Mouse (Mus musculus) brain, embryonic 14.5 days (tissue): Measurements from ENCODE around the gene Cks2.

Source experiments
- CTCF ChIP-seq: fragments of 200-500 bp; IDR thresholded peaks from 2 replicates; pipeline ENCODE4 v1.5.1; 2012; ENCODE audit warnings: inconsistent platforms, mild to moderate bottlenecking, moderate library complexity, borderline replicate concordance; ENCODE audit not compliant: insufficient read depth, insufficient read length; ENCODE audit errors: extremely low read depth
- POLR2A ChIP-seq: fragments of 200-500 bp; IDR thresholded peaks from 2 replicates; pipeline ENCODE4 v1.6.1; 2012; ENCODE audit warnings: mild to moderate bottlenecking, inconsistent platforms, borderline replicate concordance; ENCODE audit not compliant: poor library complexity, insufficient read depth, insufficient read length, severe bottlenecking; ENCODE audit errors: extremely low read depth

DNA sequence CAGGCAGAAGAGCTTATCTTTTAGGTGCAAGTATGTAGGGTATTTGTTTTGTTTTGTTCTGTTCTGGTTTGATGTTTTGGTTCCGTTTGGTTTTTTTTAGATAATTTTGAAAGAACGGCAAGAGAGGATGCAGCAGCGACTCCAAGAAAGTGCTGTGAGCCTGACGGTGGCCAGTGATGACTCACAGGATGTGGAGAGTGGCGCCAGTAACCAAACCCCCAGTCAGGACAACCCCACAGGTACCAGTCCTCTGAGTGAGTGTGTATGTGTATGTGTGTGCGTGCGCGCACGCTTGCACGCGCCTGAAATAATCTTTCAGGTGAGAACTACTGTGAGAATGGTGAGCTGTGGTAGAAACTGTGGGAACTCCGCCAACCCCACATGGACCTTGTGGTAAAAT, 32.0 kb downstream of the Cks2 start:
- TF ChIP-seq POLR2A (no peak), CTCF (no peak)
